Mouse (Mus musculus) neural tube, embryonic 15.5 days (tissue): ENCODE results near the gene Olfr95. TPM values are rescaled to one million over a fixed set of nuclear protein-coding genes. Genes with fewer than 3 reads are reported as not detected.
"Not testable (repeated sequence)": the region's sequence is repeated elsewhere in the genome, so short reads cannot be mapped to it uniquely, and the experiment has no call there.

ENCODE experiments used
- ATAC-seq: fragments of 200-750 bp; cut with Nextera tagmentation; 2 replicates; pipeline ENCODE4 v1.8.0; 2017; ENCODE audit warnings: mild to moderate bottlenecking, moderate TSS enrichment, moderate library complexity; ENCODE audit not compliant: low FRiP score
- H3K27ac ChIP-seq: fragments of 300-500 bp; sonication (generic); replicated peaks from 2 replicates; pipeline ENCODE4 v1.5.1; 2015; ENCODE audit warnings: mild to moderate bottlenecking, inconsistent platforms
- H3K27me3 ChIP-seq: fragments of 300-500 bp; sonication (generic); replicated peaks from 2 replicates; pipeline ENCODE4 v1.6.1; 2015; ENCODE audit warnings: inconsistent platforms
- H3K36me3 ChIP-seq: fragments of 300-500 bp; sonication (generic); 2 replicates; pipeline ENCODE4 v1.6.1; 2015; ENCODE audit warnings: inconsistent platforms
- H3K4me1 ChIP-seq: fragments of 300-500 bp; sonication (generic); 2 replicates; pipeline ENCODE4 v1.6.1; 2015; ENCODE audit warnings: inconsistent platforms
- H3K4me2 ChIP-seq: fragments of 300-500 bp; sonication (generic); 2 replicates; pipeline ENCODE4 v1.6.1; 2015; ENCODE audit warnings: inconsistent platforms, mild to moderate bottlenecking, moderate library complexity
- H3K4me3 ChIP-seq: fragments of 300-500 bp; sonication (generic); replicated peaks from 2 replicates; pipeline ENCODE4 v1.5.1; 2015; ENCODE audit warnings: mild to moderate bottlenecking, inconsistent platforms
- H3K9ac ChIP-seq: fragments of 300-500 bp; sonication (generic); replicated peaks from 2 replicates; pipeline ENCODE4 v1.6.1; 2015; ENCODE audit warnings: mild to moderate bottlenecking, inconsistent platforms
- H3K9me3 ChIP-seq: fragments of 300-500 bp; sonication (generic); replicated peaks from 2 replicates; pipeline ENCODE4 v1.6.1; 2016; ENCODE audit warnings: inconsistent platforms
- WGBS: fragments of 180-500 bp; shearing (Covaris S2); methylation state at CpG from one replicate; pipeline ENCODE4 v1.1.7; 2015; ENCODE audit warnings: mixed read lengths; 5-methylcytosine and 5-hydroxymethylcytosine counted together
- polyA plus RNA-seq: library from polyadenylated mRNA; unstranded; fragments of >200 nt; fragmentation: Nextera tagmentation; extraction: Ambion mirVana; gene quantifications from 2 replicates; pipeline ENCODE4 v1.2.1, GENCODE M21; 2015

Gene Olfr95
- 0.04 TPM in 1 of 2 replicates, not detected in the other for polyA plus RNA-seq

GRCm38 (mm10) chr17:37213018-37213417 is at the start of gene Olfr95:
TSS of gene Olfr95 (minus strand) at chr17:37213118.
- no peak within 1 kb of the TSS for H3K4me2 ChIP-seq

DNA sequence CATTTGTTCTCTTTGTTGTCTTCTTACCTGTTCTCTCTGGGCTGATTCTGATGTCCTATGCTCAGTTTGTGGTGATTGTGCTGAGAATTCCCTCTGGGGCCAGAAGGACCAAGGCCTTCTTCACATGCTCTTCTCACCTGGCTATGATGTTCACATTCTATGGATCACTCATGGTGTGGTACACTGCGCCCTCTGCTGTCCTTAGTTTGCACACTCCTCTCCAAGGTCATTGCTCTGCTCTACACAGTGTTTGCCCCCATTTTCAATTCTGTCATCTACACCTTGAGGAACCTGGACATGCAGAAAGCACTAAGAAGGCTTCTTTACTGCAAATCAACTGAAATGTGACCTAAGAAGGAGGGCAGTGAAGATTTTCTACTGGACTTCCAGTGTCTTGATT is 37.6 kb upstream of the Olfr95 start:
- H3K27me3 ChIP-seq: no peaks in the 10 kb centered on the region
- H3K4me3 ChIP-seq: no peak overlapping the region
- no peaks in the 10 kb centered on the region for H3K36me3 ChIP-seq
- H3K9ac ChIP-seq: no peak overlapping the region
- 12% methylated on average over 1 of the region's 1 CpGs for WGBS
- no peak overlapping the region for H3K27ac ChIP-seq
- H3K9me3 ChIP-seq: no peaks in the 10 kb centered on the region
- no peak for ATAC-seq
- no peaks in the 10 kb centered on the region for H3K4me1 ChIP-seq
- no peak overlapping the region for H3K4me2 ChIP-seq

More at GRCm38 (mm10) chr17:37213018-37213417, at the start of gene Olfr95:
- no peak for ATAC-seq
- Histone ChIP-seq H3K9ac (no peak within 1 kb of the TSS), H3K4me3 (no peak within 1 kb of the TSS), H3K9me3 (no peaks in the 10 kb centered on the region; the same call in 1 of the 2 replicates), H3K4me1 (0 out of 2 replicates have a peak, but pooled peaks cover 5% of the 10 kb centered on the region), H3K36me3 (no peaks in the 10 kb centered on the region), H3K27me3 (no peaks in the 10 kb centered on the region; the same call in 1 of the 2 replicates), H3K27ac (no peak within 1 kb of the TSS)
- WGBS: 82% methylated on average over 3 of the region's 3 CpGs

DNA sequence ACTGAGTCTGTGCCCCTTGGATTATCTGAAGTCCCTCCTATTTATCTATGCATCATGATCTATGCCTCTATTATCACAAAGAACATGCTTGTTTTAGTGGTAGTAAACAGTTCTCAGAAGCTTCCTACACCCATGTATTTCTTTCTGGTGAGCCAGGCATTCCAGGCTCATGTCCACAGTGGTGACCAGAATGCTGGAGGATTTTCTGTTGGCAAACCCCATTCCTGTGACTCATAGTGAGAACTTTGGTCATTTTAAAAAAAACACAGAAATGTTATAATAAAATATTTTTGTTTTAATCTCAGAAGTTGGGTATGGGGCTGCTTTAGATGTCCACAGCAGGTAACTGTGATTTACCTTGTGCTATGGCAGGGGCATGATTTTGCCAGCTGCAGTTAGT is 36.5 kb upstream of the Olfr95 start:
- Histone ChIP-seq H3K4me2 (no peak overlapping the region), H3K9me3 (no peaks in the 10 kb centered on the region), H3K4me3 (no peak overlapping the region), H3K36me3 (no peaks in the 10 kb centered on the region), H3K27me3 (no peaks in the 10 kb centered on the region), H3K4me1 (no peaks in the 10 kb centered on the region), H3K27ac (no peak overlapping the region), H3K9ac (no peak overlapping the region)
- no peak for ATAC-seq

DNA sequence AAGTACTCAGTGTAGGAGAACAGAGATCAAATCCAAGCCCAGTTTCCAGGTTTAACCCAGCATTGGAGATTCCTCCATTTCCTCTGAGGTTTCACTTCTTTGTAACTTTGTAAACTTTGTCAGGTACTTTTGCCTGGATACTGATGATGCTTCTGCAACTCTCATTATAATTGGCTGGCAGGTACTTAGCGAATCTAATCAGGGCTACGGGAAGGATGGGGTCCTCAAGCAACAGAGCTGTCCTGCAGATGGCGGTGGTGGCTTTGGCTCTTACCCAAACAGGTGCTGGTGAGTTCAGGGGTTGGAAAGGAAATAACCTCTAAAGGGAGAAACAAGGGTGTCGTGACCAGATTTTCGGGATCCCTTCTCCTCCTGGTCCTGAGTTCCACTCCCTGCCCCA is 33.8 kb upstream of the Olfr95 start:
- Histone ChIP-seq H3K36me3 (no peaks in the 10 kb centered on the region), H3K27ac (no peak overlapping the region), H3K4me1 (no peaks in the 10 kb centered on the region), H3K9ac (no peak overlapping the region), H3K27me3 (no peaks in the 10 kb centered on the region), H3K9me3 (no peaks in the 10 kb centered on the region), H3K4me2 (no peak overlapping the region), H3K4me3 (no peak overlapping the region)
- peak; percentile 68 for ATAC-seq
- WGBS: 36% methylated on average over 5 of the region's 5 CpGs

- no peaks in the 10 kb centered on the region for H3K4me1 ChIP-seq
- no peaks in the 10 kb centered on the region for H3K9me3 ChIP-seq
- H3K4me3 ChIP-seq: no peak overlapping the region
- H3K27ac ChIP-seq: no peak overlapping the region
- no peaks in the 10 kb centered on the region for H3K36me3 ChIP-seq
- 55% methylated on average over 3 of the region's 3 CpGs for WGBS
- no peak overlapping the region for H3K4me2 ChIP-seq
- H3K9ac ChIP-seq: no peak overlapping the region
- H3K27me3 ChIP-seq: no peaks in the 10 kb centered on the region
- no peak for ATAC-seq
These were observed 29.3 kb upstream of the Olfr95 start for GRCm38 (mm10) chr17:37242198-37242597.

DNA sequence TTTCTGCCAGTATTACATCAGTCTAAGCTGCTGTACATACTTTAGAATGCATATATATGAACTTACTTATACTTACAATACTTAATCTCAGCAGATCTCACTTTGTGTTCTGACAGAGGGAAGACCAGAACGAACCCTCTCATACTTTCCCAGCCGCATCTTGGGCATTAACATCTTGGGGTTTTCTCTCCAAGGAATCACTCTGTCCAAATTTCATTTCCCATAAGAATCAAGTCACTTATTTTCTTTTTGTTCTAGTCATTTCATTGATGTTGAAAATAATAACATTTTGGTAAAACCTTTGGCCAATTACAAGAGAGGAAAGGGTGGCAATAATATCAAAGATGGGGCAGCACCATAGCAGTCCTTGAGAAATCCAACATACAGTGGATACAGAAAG is 24.3 kb upstream of the Olfr95 start, which contains the start of gene Olfr97:
Gene Olfr97 (minus strand): TSS at position 101 of the 400 bp plus-strand sequence.
- H3K27me3 ChIP-seq, H3K27ac ChIP-seq, ATAC-seq, H3K4me1 ChIP-seq, H3K4me3 ChIP-seq, H3K9me3 ChIP-seq, H3K4me2 ChIP-seq, H3K9ac ChIP-seq, H3K36me3 ChIP-seq: not testable (repeated sequence)
- 96% methylated on average over 2 of the region's 2 CpGs for WGBS

- Histone ChIP-seq H3K36me3 (no peaks in the 10 kb centered on the region), H3K27me3 (no peaks in the 10 kb centered on the region), H3K4me2 (no peak overlapping the region), H3K4me3 (no peak overlapping the region), H3K27ac (no peak overlapping the region), H3K9ac (no peak overlapping the region), H3K4me1 (no peaks in the 10 kb centered on the region), H3K9me3 (no peaks in the 10 kb centered on the region; the same call in 1 of the 2 replicates)
- 20% methylated on average over 1 of the region's 1 CpGs for WGBS
- ATAC-seq: no peak
These were observed 9.0 kb upstream of the Olfr95 start for GRCm38 (mm10) chr17:37221879-37222278.

DNA sequence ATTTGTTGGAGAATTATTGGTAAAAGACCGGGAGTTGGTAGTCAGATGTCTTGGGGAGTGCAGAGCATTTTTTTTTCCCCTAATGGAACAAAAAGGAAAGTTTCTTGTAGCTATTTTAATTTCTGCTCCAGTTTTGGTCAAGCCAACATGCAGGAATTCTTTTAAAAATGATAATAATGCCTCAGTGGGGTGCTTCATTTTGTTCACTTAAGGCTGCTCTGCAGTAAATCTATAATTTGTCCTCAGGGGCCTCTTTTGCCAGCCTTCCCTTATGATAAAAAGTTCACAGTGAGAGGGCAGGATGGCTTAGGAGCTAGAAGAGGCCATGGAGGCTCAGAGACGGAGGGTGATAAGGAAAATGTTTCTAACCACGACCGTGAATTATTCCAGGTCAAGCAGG is 6.9 kb upstream of the Olfr95 start, which contains the start of gene Olfr96:
Gene Olfr96 (plus strand): TSS at position 301 of the 400 bp plus-strand sequence.
- Histone ChIP-seq H3K27me3 (no peaks in the 10 kb centered on the region), H3K9me3 (no peaks in the 10 kb centered on the region; the same call in 1 of the 2 replicates), H3K36me3 (no peaks in the 10 kb centered on the region), H3K27ac (no peak within 1 kb of the TSS), H3K4me3 (no peak within 1 kb of the TSS), H3K4me1 (no peaks in the 10 kb centered on the region), H3K9ac (no peak within 1 kb of the TSS), H3K4me2 (no peak within 1 kb of the TSS)
- ATAC-seq: no peak
- WGBS: 68% methylated on average over 4 of the region's 4 CpGs

DNA sequence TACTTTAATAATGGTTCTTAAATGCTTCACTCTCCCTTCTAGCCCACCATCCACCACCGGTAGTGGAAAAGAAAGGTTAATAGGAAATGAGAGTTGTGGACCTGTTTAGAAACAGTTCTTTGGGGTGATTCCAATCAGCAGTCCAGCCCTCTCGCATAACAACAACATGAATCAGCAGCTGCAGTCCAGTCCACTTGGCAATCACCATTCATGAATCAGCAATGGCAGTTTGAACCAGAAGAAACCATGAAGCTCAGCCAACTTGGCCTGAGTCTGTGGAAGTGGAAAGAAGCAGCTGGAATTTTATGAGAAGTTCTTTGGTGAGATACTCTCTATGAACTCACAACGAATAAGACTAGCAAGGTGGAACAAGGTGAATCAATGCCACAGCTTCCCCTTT is 5.6 kb upstream of the Olfr95 start:
- no peaks in the 10 kb centered on the region; the same call in 1 of the 2 replicates for H3K9me3 ChIP-seq
- 92% methylated on average over 3 of the region's 3 CpGs for WGBS
- H3K36me3 ChIP-seq: no peaks in the 10 kb centered on the region
- ATAC-seq: no peak
- H3K4me3 ChIP-seq: no peak overlapping the region
- no peak overlapping the region for H3K9ac ChIP-seq
- H3K4me2 ChIP-seq: no peak overlapping the region
- H3K4me1 ChIP-seq: no peaks in the 10 kb centered on the region
- H3K27me3 ChIP-seq: no peaks in the 10 kb centered on the region
- no peak overlapping the region for H3K27ac ChIP-seq

- Histone ChIP-seq H3K9me3 (no peaks in the 10 kb centered on the region), H3K27me3 (no peaks in the 10 kb centered on the region; the same call in 1 of the 2 replicates), H3K27ac (no peak overlapping the region), H3K36me3 (no peaks in the 10 kb centered on the region), H3K4me3 (peak overlapping the region; percentile 41), H3K4me1 (0 out of 2 replicates have a peak, but pooled peaks cover 5% of the 10 kb centered on the region), H3K9ac (peak overlapping the region; percentile 44; the same call in 1 of the 2 replicates), H3K4me2 (peak overlapping the region; percentile 64)
- ATAC-seq: peak; percentile 91
- 21% methylated on average over 40 of the region's 40 CpGs for WGBS
These were observed 1.8 kb downstream of the Olfr95 start for GRCm38 (mm10) chr17:37210884-37211768.

DNA sequence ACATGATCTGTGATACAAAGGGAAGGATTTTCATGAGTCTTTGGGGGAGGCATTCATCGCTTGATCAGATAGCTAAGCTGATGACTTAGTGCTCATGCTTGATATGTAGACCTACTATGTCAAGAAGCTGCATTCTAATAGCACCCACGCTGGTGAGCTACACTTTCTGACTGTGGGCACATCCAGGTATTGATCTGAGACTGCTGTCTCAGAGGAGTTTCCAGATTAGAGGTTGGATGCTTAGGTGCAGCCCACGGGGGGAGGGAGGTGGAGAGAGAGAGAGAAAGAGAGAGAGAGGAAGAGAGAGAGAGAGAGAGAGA is 9.0 kb downstream of the Olfr95 start:
- ATAC-seq: peak; percentile 45
- no peaks in the 10 kb centered on the region for H3K9me3 ChIP-seq
- H3K9ac ChIP-seq: no peak overlapping the region
- no peak overlapping the region for H3K27ac ChIP-seq
- H3K4me3 ChIP-seq: no peak overlapping the region
- H3K4me1 ChIP-seq: no peaks in the 10 kb centered on the region
- H3K27me3 ChIP-seq: peaks cover 3% of the 10 kb centered on the region; the same call in 1 of the 2 replicates
- WGBS: 28% methylated on average over 3 of the region's 3 CpGs
- no peak overlapping the region for H3K4me2 ChIP-seq
- no peaks in the 10 kb centered on the region for H3K36me3 ChIP-seq
